Mouse (Mus musculus): ENCODE results near the gene Morn3. TPM values are rescaled to one million over a fixed set of nuclear protein-coding genes. Genes with fewer than 3 reads are reported as not detected.

The Morn3 gene
- polyA plus RNA-seq, 1 experiment from 2014 or later: 0.79 TPM

DNA sequence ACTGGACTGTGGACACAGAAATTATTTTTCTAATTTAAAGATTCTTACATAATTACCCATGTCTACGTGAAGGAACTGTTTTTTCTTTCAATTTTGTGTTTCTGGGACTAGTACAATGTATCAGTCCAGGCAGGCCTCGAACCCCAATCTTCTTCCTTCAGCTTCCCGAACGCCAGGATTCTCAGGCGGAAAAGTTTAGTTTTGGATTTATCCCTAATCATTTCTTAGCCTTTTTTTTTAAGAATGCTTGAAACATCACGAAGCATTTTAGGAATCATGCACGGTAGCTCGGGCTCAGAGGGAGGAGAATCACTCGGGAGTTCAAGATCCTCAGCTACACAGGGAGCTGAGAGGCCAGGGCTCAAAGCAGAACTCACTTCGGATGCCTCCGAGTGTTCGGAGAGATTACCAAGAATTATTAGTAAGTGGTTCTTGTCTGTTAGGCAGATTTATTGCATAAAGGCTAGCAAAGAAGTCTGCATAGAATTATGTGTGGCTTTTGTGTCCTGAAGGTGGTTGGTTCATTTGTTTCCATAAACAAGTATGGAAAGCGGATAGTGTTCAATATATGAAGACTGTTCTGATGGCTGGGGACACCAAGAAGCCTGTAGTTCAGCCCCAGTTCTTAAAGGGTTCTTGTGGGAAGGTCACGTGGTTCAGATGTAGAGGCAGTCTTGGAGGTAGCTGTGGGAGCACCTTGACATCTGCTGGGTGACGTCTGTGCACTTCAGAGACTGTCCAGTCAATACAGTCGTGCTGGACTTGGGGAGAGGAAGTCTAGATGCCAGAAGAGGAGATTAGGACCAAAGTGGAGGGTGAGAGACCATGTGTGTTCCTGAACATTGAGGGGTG lies 11.7 kb upstream of the Morn3 start:
- H3K9me3 ChIP-seq (replicated peaks): no peaks in the 10 kb centered on the region
- 46% methylated on average over 16 of the region's 16 CpGs for WGBS
- no peak for ATAC-seq
- no peaks in the 10 kb centered on the region for H3K36me3 ChIP-seq (ENCODE audit: poor library complexity, severe bottlenecking)
- no peaks in the 10 kb centered on the region for H3K27me3 ChIP-seq
- H3K4me2 ChIP-seq: peak overlapping the region; percentile 53
- H3K9ac ChIP-seq: peak overlapping the region; percentile 51
- peak overlapping the region; percentile 40 for H3K4me3 ChIP-seq
- 0 out of 2 replicates have a peak overlapping the region, but pooled peaks have one; percentile 10 for H3K27ac ChIP-seq
- 0 out of 2 replicates have a peak, but pooled peaks cover 4% of the 10 kb centered on the region for H3K4me1 ChIP-seq

- Histone ChIP-seq H3K9ac (peak overlapping the region; percentile 51), H3K36me3 (ENCODE audit: poor library complexity, severe bottlenecking) (no peaks in the 10 kb centered on the region), H3K4me1 (0 out of 2 replicates have a peak, but pooled peaks cover 4% of the 10 kb centered on the region), H3K4me3 (peak overlapping the region; percentile 40), H3K4me2 (peak overlapping the region; percentile 53), H3K27me3 (no peaks in the 10 kb centered on the region), H3K27ac (peak overlapping the region; percentile 10; the same call in 1 of the 2 replicates), H3K9me3 (replicated peaks) (no peaks in the 10 kb centered on the region)
- whole genome bisulfite sequencing: 7% methylated on average over 48 of the region's 48 CpGs
- peak; percentile 97 for ATAC-seq
Observed at GRCm38 (mm10) chr5:123057366-123058250, 10.8 kb upstream of the Morn3 start.

DNA sequence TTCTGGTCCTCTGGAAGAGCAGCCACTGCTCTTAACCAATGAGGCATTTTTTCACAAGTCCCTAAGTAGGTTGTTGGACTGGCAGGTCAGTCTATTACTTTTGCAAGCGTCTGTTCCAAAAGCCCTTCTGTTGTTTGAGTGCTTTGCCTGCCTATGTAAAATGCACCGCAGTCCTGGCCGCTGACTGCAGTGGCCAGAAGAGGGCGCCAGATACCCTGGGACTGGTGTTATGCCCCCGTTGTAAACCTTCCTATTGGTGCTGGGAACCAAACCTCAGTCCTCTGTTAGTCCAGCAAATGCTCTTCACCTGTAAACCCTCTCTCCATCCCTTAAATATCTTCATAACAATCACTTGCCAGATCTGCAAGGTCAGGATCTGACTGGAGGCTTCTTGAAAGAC lies 4.9 kb upstream of the Morn3 start:
- 77% methylated on average over 5 of the region's 5 CpGs for WGBS
- no peak overlapping the region for H3K4me3 ChIP-seq
- no peak for ATAC-seq

GRCm38 (mm10) chr5:123050918-123051317 lies 4.1 kb upstream of the Morn3 start:
- H3K9me3 ChIP-seq (replicated peaks): no peaks in the 10 kb centered on the region
- no peak for ATAC-seq
- 90% methylated on average over 9 of the region's 9 CpGs for WGBS
- H3K27me3 ChIP-seq: no peaks in the 10 kb centered on the region
- no peak overlapping the region for H3K27ac ChIP-seq
- H3K4me3 ChIP-seq: no peak overlapping the region
- H3K4me1 ChIP-seq: peaks cover 7% of the 10 kb centered on the region
- no peaks in the 10 kb centered on the region for H3K36me3 ChIP-seq (ENCODE audit: poor library complexity, severe bottlenecking)
- no peak overlapping the region for H3K9ac ChIP-seq
- no peak overlapping the region for H3K4me2 ChIP-seq

More for the DNA sequence above, 4.9 kb upstream of the Morn3 start:
- Histone ChIP-seq H3K4me1 (peaks cover 7% of the 10 kb centered on the region), H3K9ac (no peak overlapping the region), H3K9me3 (replicated peaks) (no peaks in the 10 kb centered on the region), H3K27me3 (no peaks in the 10 kb centered on the region), H3K27ac (no peak overlapping the region), H3K4me2 (no peak overlapping the region), H3K36me3 (ENCODE audit: poor library complexity, severe bottlenecking) (no peaks in the 10 kb centered on the region)

DNA sequence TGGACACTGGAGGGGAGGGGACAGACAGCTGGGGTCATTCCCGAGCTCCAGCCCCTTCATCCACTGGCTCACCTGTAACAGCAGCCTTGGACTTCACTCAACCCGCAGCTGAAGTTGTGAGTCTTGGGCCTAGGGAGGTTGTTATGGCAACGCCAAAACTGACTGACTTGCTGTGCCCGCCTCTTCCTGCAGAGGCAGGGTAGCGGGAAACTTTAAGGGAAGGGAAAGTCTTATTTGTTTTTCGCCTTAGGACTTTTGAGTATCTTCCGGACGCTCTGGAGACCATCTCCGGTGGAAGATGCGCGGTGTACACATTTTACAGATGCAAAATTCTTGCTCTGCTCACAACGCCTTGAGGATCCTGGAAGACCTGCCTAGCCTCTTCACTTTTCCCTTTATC lies 2.5 kb upstream of the Morn3 start:
- Histone ChIP-seq H3K4me3 (peak overlapping the region; percentile 24), H3K4me2 (peak overlapping the region; percentile 56), H3K9ac (peak overlapping the region; percentile 56), H3K27me3 (no peaks in the 10 kb centered on the region), H3K36me3 (ENCODE audit: poor library complexity, severe bottlenecking) (no peaks in the 10 kb centered on the region), H3K27ac (no peak overlapping the region; the same call in 1 of the 2 replicates), H3K4me1 (peaks cover 7% of the 10 kb centered on the region), H3K9me3 (replicated peaks) (no peaks in the 10 kb centered on the region)
- peak; percentile 61; the same call in 1 of the 2 replicates for ATAC-seq
- 3% methylated on average over 12 of the region's 12 CpGs for WGBS

- Histone ChIP-seq H3K4me3 (no peak overlapping the region), H3K9me3 (replicated peaks) (no peaks in the 10 kb centered on the region), H3K36me3 (ENCODE audit: poor library complexity, severe bottlenecking) (no peaks in the 10 kb centered on the region), H3K4me1 (peaks cover 7% of the 10 kb centered on the region), H3K27me3 (no peaks in the 10 kb centered on the region), H3K9ac (no peak overlapping the region), H3K4me2 (no peak overlapping the region), H3K27ac (no peak overlapping the region)
- WGBS: 39% methylated on average over 9 of the region's 9 CpGs
- no peak; the same call in 1 of the 2 replicates for ATAC-seq
Observed at GRCm38 (mm10) chr5:123045561-123046295, 1.1 kb downstream of the Morn3 start.

DNA sequence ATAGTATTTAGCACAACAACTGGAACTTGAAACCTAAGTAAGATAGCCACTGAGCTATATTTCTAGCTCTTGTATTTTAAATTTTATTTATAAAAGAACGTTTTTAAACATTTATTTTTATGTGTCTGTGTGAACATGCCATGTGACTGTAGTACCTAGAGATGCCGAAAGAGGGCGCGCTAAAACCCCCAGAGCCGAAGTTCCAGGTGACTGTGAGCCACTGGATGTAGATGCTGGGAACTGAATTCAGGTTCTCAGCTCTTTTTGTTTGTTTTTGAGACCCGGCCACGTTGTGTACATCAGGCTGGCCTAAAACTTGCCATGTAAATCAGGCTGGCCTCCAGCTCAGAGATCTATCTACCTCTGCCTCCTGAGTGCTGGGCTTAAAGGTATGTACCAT lies 3.0 kb downstream of the Morn3 start:
- Histone ChIP-seq H3K4me1 (peaks cover 8% of the 10 kb centered on the region; the same call in 1 of the 2 replicates), H3K27me3 (no peaks in the 10 kb centered on the region), H3K9me3 (replicated peaks) (no peaks in the 10 kb centered on the region), H3K9ac (no peak overlapping the region), H3K4me3 (no peak overlapping the region), H3K27ac (no peak overlapping the region), H3K36me3 (ENCODE audit: poor library complexity, severe bottlenecking) (no peaks in the 10 kb centered on the region), H3K4me2 (no peak overlapping the region)
- WGBS: 19% methylated on average over 7 of the region's 7 CpGs
- ATAC-seq: no peak

- no peak for ATAC-seq
- Histone ChIP-seq H3K4me1 (peaks cover 10% of the 10 kb centered on the region; the same call in 1 of the 2 replicates), H3K27me3 (no peaks in the 10 kb centered on the region), H3K9ac (no peak overlapping the region), H3K4me3 (no peak overlapping the region), H3K9me3 (replicated peaks) (no peaks in the 10 kb centered on the region), H3K36me3 (ENCODE audit: poor library complexity, severe bottlenecking) (no peaks in the 10 kb centered on the region), H3K27ac (no peak overlapping the region), H3K4me2 (no peak overlapping the region)
- 55% methylated on average over 7 of the region's 7 CpGs for WGBS
Observed at GRCm38 (mm10) chr5:123040796-123041195, 6.0 kb downstream of the Morn3 start.

GRCm38 (mm10) chr5:123039120-123039752 lies 7.6 kb downstream of the Morn3 start:
- no peak for ATAC-seq
- H3K9ac ChIP-seq: no peak overlapping the region
- WGBS: 4% methylated on average over 25 of the region's 25 CpGs

DNA sequence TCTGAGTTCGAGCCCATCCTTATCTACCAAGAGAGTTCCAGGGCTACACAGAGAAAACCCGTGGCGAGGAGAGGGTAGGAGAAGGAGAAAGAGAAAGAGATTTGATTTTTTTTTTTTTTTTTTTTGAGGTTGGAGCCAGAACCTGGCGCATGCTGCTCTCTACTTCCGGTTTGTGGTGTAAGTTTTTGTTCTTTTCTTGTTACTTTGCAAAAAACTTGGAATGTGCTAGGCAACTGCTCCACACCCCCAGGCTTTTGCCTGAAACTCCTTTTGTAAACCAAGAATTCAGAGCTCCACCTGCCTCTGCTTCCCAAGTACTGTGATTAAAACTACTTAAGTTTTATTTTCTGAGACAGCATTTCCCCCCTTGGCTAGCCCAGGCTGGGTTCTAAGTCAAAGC lies 8.7 kb downstream of the Morn3 start:
- H3K4me3 ChIP-seq: no peak overlapping the region
- peaks cover 18% of the 10 kb centered on the region for H3K4me1 ChIP-seq
- H3K4me2 ChIP-seq: no peak overlapping the region
- no peak overlapping the region for H3K27ac ChIP-seq
- no peak overlapping the region for H3K9ac ChIP-seq
- H3K36me3 ChIP-seq (ENCODE audit: poor library complexity, severe bottlenecking): no peaks in the 10 kb centered on the region
- H3K9me3 ChIP-seq (replicated peaks): no peaks in the 10 kb centered on the region
- WGBS: 82% methylated on average over 5 of the region's 5 CpGs
- ATAC-seq: no peak
- no peaks in the 10 kb centered on the region for H3K27me3 ChIP-seq

More at GRCm38 (mm10) chr5:123039120-123039752, 7.6 kb downstream of the Morn3 start:
- no peaks in the 10 kb centered on the region for H3K27me3 ChIP-seq
- no peaks in the 10 kb centered on the region for H3K36me3 ChIP-seq (ENCODE audit: poor library complexity, severe bottlenecking)
- H3K4me1 ChIP-seq: peaks cover 18% of the 10 kb centered on the region
- peak overlapping the region; percentile 29 for H3K4me3 ChIP-seq
- H3K4me2 ChIP-seq: peak overlapping the region; percentile 59
- H3K9me3 ChIP-seq (replicated peaks): no peaks in the 10 kb centered on the region
- H3K27ac ChIP-seq: no peak overlapping the region

DNA sequence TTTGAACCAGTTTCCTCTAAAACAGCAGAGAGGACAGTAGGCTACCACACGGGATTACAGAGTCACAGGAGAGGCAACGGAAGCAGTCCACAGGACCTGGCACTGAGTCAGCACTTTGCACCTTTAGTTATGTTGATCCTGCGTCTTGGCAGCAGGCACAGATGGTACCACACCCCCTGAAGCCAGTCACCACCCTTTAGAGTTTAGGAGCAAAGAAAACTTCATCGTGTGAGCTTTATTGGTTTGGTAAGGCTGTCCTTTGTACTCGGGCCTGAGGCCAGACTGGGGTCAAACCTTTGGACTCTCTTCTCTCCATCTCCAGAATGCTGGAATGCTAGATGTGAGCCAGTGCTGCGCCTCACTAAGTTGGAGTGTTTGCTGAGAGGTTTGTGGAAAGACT lies 11.3 kb downstream of the Morn3 start:
- ATAC-seq: no peak
- Histone ChIP-seq H3K27ac (no peak overlapping the region; the same call in 1 of the 2 replicates), H3K4me2 (no peak overlapping the region), H3K27me3 (no peaks in the 10 kb centered on the region), H3K36me3 (ENCODE audit: poor library complexity, severe bottlenecking) (peaks cover 11% of the 10 kb centered on the region), H3K9ac (no peak overlapping the region), H3K4me3 (no peak overlapping the region), H3K9me3 (replicated peaks) (no peaks in the 10 kb centered on the region), H3K4me1 (peaks cover 18% of the 10 kb centered on the region)
- WGBS: 34% methylated on average over 6 of the region's 6 CpGs
